Mouse (Mus musculus): ENCODE data around the gene Pgf. TPM values are rescaled to one million over a fixed set of nuclear protein-coding genes. Genes with fewer than 3 reads are reported as not detected.

Pgf gene
- polyA plus RNA-seq, 2 experiments: 0.08 to 0.32 TPM

DNA sequence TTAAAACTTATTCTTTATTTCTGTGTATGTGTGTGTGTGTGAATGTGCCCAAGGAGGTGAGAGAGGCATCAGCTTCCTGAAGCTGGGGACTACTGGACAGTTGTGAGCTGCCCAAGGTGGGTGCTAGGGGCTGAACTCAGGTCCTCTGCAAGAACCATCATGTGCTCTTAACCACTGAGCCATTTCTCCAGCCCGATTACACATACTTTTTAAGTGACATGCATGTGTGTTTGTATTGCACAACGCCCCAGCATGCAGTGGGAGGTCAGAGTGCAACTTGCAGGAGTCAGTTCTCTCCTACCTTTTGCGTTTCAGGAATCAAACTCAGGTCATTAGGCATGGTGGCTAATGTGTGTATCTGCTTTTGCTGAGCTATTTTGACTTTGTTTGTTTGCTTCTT, 24.6 kb downstream of the Pgf start:
- Histone ChIP-seq H3K4me2 (ENCODE audit: low read depth) (no peak overlapping the region), H3K27me3 (ENCODE audit: control insufficient read depth, insufficient read depth, low read length) (no peaks in the 10 kb centered on the region; the same call in 1 of the 2 replicates), H3K36me3 (replicated peaks; ENCODE audit: control insufficient read depth, insufficient read depth, low read depth) (no peaks in the 10 kb centered on the region), H3K9me3 (ENCODE audit: control insufficient read depth, low read length) (no peaks in the 10 kb centered on the region), H3K4me3 (ENCODE audit: insufficient read depth in 1 of 2, low read depth in 2 of 2, low read length in 2 of 2) (no peak overlapping the region), H3K4me1 (replicated peaks; ENCODE audit: control insufficient read depth in 2 of 2, insufficient read depth in 2 of 2, low read length in 1 of 2) (peaks cover 0 to 6% of the 10 kb centered on the region in 2 experiments; a peak in 2 of 4 replicates), H3K9ac (replicated peaks) (no peak overlapping the region), H3K27ac (no peak overlapping the region)
- TF ChIP-seq EP300 (IDR thresholded peaks at IDR 0.05; ENCODE audit: low read depth): no peak
- no peak for TF ChIP-seq CTCF (IDR thresholded peaks at IDR 0.05; ENCODE audit: low read depth)
- 41% methylated on average over 3 of the region's 3 CpGs for WGBS (ENCODE audit: insufficient replicate concordance)
- ATAC-seq (ENCODE audit: insufficient read depth): no peak
- peak in 2 of 3 experiments; percentile 18 to 19 for DNase-seq (ENCODE audit: low read depth in 3 of 3, low spot score in 3 of 3)

DNA sequence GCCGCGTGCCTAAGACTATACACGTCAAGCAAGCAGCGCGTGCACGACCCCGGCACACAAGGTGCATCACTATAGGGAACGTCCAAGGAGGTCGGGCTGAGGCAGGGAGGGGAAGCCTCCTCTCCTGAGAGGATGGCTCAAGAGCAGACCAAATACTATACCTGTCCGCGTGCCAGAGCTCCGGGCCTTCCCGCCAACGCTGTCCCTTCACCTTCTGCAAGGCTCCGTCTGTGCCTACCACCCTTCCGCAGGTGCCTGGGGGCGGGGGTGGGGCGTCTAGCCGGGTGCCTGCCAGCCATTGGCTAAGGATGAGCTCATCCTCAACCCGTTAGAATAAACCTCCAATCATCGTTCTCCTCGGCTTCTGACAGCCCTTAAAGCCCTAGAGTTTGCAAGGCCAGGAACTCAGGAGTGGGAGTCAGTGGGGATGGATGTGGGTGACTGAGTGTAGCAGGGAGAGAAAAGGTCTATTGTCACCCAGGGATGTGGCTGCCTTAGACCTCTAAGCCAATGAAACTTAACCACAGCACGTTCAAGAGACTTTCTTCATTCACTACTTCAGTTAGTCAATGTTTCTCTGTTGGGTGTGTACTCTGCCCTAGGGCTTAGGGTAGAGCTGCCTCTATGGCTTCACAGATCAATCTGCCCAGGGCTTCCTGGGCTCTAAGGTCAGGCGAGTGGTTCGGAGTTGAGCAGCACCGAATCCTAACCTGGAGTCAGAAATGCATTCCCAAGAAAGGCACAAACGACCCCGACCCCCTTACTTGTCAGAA, 26.4 kb downstream of the Pgf start, which contains the start of gene Rps6kl1:
Gene Rps6kl1 (minus strand): TSS at position 263 of the 773 bp plus-strand sequence.
- no peaks in the 10 kb centered on the region for H3K9me3 ChIP-seq (ENCODE audit: control insufficient read depth, low read length)
- DNase-seq (ENCODE audit: low read depth in 3 of 3, low spot score in 3 of 3) (peak; percentile 19 to 28 (median 20)), ATAC-seq (ENCODE audit: insufficient read depth) (peak; percentile 82; the same call in 1 of the 2 replicates)
- no peaks in the 10 kb centered on the region; the same call in 1 of the 2 replicates for H3K27me3 ChIP-seq (ENCODE audit: control insufficient read depth, insufficient read depth, low read length)
- H3K27ac ChIP-seq: no peak within 1 kb of the TSS
- TF ChIP-seq EP300 (IDR thresholded peaks at IDR 0.05; ENCODE audit: low read depth) (no peak), CTCF (IDR thresholded peaks at IDR 0.05; ENCODE audit: low read depth) (no peak)
- H3K36me3 ChIP-seq (replicated peaks; ENCODE audit: control insufficient read depth, insufficient read depth, low read depth): no peaks in the 10 kb centered on the region
- 14% methylated on average over 28 of the region's 28 CpGs for WGBS (ENCODE audit: insufficient replicate concordance)
- no peak within 1 kb of the TSS for H3K9ac ChIP-seq (replicated peaks)
- peaks cover 0 to 6% of the 10 kb centered on the region in 2 experiments; a peak in 2 of 4 replicates for H3K4me1 ChIP-seq (replicated peaks; ENCODE audit: control insufficient read depth in 2 of 2, insufficient read depth in 2 of 2, low read length in 1 of 2)
- peak within 1 kb of the TSS; percentile 63 for H3K4me2 ChIP-seq (ENCODE audit: low read depth)
- H3K4me3 ChIP-seq (ENCODE audit: insufficient read depth in 1 of 2, low read depth in 2 of 2, low read length in 2 of 2): peak within 1 kb of the TSS in 1 of 2 experiments; percentile 28; a peak in 3 of 4 replicates

DNA sequence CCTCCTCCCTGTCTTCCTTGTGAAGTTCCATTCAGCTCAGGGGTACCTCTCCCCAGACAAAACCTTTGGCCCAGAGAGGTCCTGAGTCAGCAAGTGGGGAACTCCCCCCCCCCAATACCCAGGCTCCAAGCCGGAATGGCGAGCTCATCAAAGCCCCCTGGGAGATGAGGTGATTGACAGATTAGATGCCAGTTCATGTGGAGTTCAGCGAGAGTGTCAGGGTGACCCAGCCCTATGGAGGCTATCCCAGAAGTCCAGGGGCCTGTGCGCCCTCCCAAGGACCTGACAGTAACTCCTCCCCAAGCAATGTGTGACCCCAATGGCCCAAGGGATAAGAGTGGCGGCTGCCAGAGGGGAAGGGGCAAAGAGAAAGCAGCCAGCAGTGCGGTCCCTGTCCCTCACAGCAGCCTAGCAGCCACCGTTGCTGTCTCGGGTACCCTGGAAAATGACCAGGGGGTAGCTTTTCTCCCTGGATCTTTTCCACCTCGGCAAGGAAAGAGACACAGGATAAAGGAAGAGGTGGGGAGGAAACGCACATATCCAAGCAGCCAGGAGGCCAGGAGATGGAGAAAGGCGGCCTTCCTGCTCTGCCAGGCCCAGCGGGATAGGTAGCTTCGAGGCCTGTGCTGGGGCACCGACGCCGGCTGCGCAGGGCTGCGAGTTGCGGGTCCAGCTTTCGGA, 27.1 kb downstream of the Pgf start:
- TF ChIP-seq CTCF (IDR thresholded peaks at IDR 0.05; ENCODE audit: low read depth) (no peak), EP300 (IDR thresholded peaks at IDR 0.05; ENCODE audit: low read depth) (no peak)
- 17% methylated on average over 20 of the region's 20 CpGs for WGBS (ENCODE audit: insufficient replicate concordance)
- Histone ChIP-seq H3K4me3 (ENCODE audit: insufficient read depth in 1 of 2, low read depth in 2 of 2, low read length in 2 of 2) (peak overlapping the region in 1 of 2 experiments; percentile 28; a peak in 2 of 4 replicates), H3K36me3 (replicated peaks; ENCODE audit: control insufficient read depth, insufficient read depth, low read depth) (no peaks in the 10 kb centered on the region), H3K27me3 (ENCODE audit: control insufficient read depth, insufficient read depth, low read length) (no peaks in the 10 kb centered on the region; the same call in 1 of the 2 replicates), H3K27ac (no peak overlapping the region), H3K9me3 (ENCODE audit: control insufficient read depth, low read length) (no peaks in the 10 kb centered on the region), H3K4me1 (replicated peaks; ENCODE audit: control insufficient read depth in 2 of 2, insufficient read depth in 2 of 2, low read length in 1 of 2) (peaks cover 0 to 6% of the 10 kb centered on the region in 2 experiments; a peak in 2 of 4 replicates), H3K4me2 (ENCODE audit: low read depth) (peak overlapping the region; percentile 63), H3K9ac (replicated peaks) (no peak overlapping the region)
- DNase-seq (ENCODE audit: low read depth in 3 of 3, low spot score in 3 of 3): no peak
- peak; percentile 6; the same call in 1 of the 2 replicates for ATAC-seq (ENCODE audit: insufficient read depth)

DNA sequence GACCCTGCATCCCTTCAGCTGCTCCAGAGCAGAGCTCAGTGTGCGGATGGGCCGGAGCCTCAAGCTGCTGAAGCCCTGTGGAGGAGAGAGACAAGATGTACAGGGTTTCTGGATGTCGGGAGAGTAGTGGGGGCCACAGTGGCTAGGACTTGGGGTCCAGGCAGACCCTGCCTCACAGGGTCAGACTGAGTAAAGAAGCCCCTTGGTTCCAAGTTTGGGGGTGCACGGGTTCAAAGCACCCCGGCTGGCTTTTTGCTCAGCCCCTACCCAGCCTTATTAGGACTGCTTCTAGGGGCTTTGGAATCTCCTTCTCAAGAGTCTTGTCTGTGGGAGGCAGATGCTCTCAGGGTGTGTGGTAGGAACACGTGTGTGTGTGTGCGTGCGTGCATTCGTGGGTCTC, 30.7 kb downstream of the Pgf start:
- no peak overlapping the region for H3K4me3 ChIP-seq (ENCODE audit: insufficient read depth in 1 of 2, low read depth in 2 of 2, low read length in 2 of 2)
- TF ChIP-seq EP300 (IDR thresholded peaks at IDR 0.05; ENCODE audit: low read depth) (no peak), CTCF (IDR thresholded peaks at IDR 0.05; ENCODE audit: low read depth) (no peak)
- ATAC-seq (ENCODE audit: insufficient read depth): no peak
- H3K4me1 ChIP-seq (replicated peaks; ENCODE audit: control insufficient read depth in 2 of 2, insufficient read depth in 2 of 2, low read length in 1 of 2): peaks cover 0 to 6% of the 10 kb centered on the region in 2 experiments; a peak in 2 of 4 replicates
- H3K27me3 ChIP-seq (ENCODE audit: control insufficient read depth, insufficient read depth, low read length): no peaks in the 10 kb centered on the region; the same call in 1 of the 2 replicates
- no peak overlapping the region for H3K9ac ChIP-seq (replicated peaks)
- no peak for DNase-seq (ENCODE audit: low read depth in 3 of 3, low spot score in 3 of 3)
- H3K27ac ChIP-seq: no peak overlapping the region
- no peaks in the 10 kb centered on the region for H3K9me3 ChIP-seq (ENCODE audit: control insufficient read depth, low read length)
- WGBS (ENCODE audit: insufficient replicate concordance): 66% methylated on average over 9 of the region's 9 CpGs
- H3K4me2 ChIP-seq (ENCODE audit: low read depth): no peak overlapping the region
- H3K36me3 ChIP-seq (replicated peaks; ENCODE audit: control insufficient read depth, insufficient read depth, low read depth): no peaks in the 10 kb centered on the region

DNA sequence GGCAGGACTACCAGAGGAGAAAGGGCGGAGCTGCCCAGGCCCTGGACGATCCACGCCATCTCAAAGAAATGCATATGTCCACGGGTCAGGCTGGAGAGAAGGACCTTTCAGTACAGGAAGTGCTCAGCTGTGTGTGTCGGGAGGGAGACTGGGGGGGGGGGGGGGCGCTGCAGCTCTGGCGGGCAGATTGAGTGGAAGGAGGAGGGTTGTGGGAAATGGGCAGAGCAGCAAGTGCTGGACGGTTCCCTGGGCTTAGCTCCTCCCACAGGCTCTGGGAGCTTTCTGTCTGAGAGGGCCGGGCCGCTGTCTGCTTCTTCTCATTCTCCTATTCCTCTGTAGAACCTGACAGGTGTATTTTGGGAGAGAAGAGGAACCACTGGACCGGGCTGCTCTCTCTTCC, 31.2 kb downstream of the Pgf start:
- ATAC-seq (ENCODE audit: insufficient read depth) (no peak), DNase-seq (ENCODE audit: low read depth in 3 of 3, low spot score in 3 of 3) (no peak)
- no peak for TF ChIP-seq CTCF (IDR thresholded peaks at IDR 0.05; ENCODE audit: low read depth)
- no peak for TF ChIP-seq EP300 (IDR thresholded peaks at IDR 0.05; ENCODE audit: low read depth)
- no peaks in the 10 kb centered on the region; the same call in 1 of the 2 replicates for H3K27me3 ChIP-seq (ENCODE audit: control insufficient read depth, insufficient read depth, low read length)
- peaks cover 0 to 2% of the 10 kb centered on the region in 2 experiments; a peak in 2 of 4 replicates for H3K4me1 ChIP-seq (replicated peaks; ENCODE audit: control insufficient read depth in 2 of 2, insufficient read depth in 2 of 2, low read length in 1 of 2)
- 28% methylated on average over 10 of the region's 11 CpGs for WGBS (ENCODE audit: insufficient replicate concordance)
- H3K27ac ChIP-seq: no peak overlapping the region
- H3K9ac ChIP-seq (replicated peaks): no peak overlapping the region
- no peak overlapping the region for H3K4me2 ChIP-seq (ENCODE audit: low read depth)
- H3K36me3 ChIP-seq (replicated peaks; ENCODE audit: control insufficient read depth, insufficient read depth, low read depth): no peaks in the 10 kb centered on the region
- H3K9me3 ChIP-seq (ENCODE audit: control insufficient read depth, low read length): no peaks in the 10 kb centered on the region
- H3K4me3 ChIP-seq (ENCODE audit: insufficient read depth in 1 of 2, low read depth in 2 of 2, low read length in 2 of 2): no peak overlapping the region

Data from liver, embryonic 14.5 days (tissue).